Mouse (Mus musculus): ENCODE data around the gene Hist1h1c. TPM values are rescaled to one million over a fixed set of nuclear protein-coding genes. Genes with fewer than 3 reads are reported as not detected.
"Not testable (repeated sequence)": the region's sequence is repeated elsewhere in the genome, so short reads cannot be mapped to it uniquely, and the experiment has no call there.

Hist1h1c gene
- polyA plus RNA-seq, 1 experiment from 2014 or later = 30.8 TPM

- Histone ChIP-seq H3K4me1 (replicated peaks; ENCODE audit: control insufficient read depth, insufficient read depth, low read length) (peaks cover 18% of the 10 kb centered on the region), H3K9ac (ENCODE audit: low read length) (peak within 1 kb of the TSS; percentile 76), H3K4me2 (ENCODE audit: low read length) (peak within 1 kb of the TSS; percentile 57), H3K4me3 (ENCODE audit: low read depth, low read length) (peak within 1 kb of the TSS; percentile 40), H3K27ac (ENCODE audit: low read depth) (peak within 1 kb of the TSS; percentile 94)
- ATAC-seq (replicated peaks; ENCODE audit: low FRiP score, low TSS enrichment, low read depth) (peak; percentile 86), DNase-seq (ENCODE audit: low spot score) (peak; percentile 94)
- not testable (repeated sequence) for H3K27me3 ChIP-seq (replicated peaks; ENCODE audit: control insufficient read depth, insufficient read depth, low read length); H3K36me3 ChIP-seq (ENCODE audit: control insufficient read depth, insufficient read depth, low read length); H3K9me3 ChIP-seq (ENCODE audit: control insufficient read depth, low read length)
- under 1% methylated on average over 15 of the region's 47 CpGs for WGBS
Observed at GRCm38 (mm10) chr13:23752067-23752741, 13.6 kb downstream of the Hist1h1c start, which contains the start of gene Hist1h3b. Gene Hist1h3b (plus strand): TSS chr13:23752267.

GRCm38 (mm10) chr13:23752742-23753172, 14.1 kb downstream of the Hist1h1c start:
- Histone ChIP-seq H3K27ac (ENCODE audit: low read depth) (peak overlapping the region; percentile 90), H3K9me3 (ENCODE audit: control insufficient read depth, low read length) (no peaks in the 10 kb centered on the region), H3K4me3 (ENCODE audit: low read depth, low read length) (peak overlapping the region; percentile 37), H3K27me3 (replicated peaks; ENCODE audit: control insufficient read depth, insufficient read depth, low read length) (no peaks in the 10 kb centered on the region), H3K4me1 (replicated peaks; ENCODE audit: control insufficient read depth, insufficient read depth, low read length) (peaks cover 20% of the 10 kb centered on the region), H3K4me2 (ENCODE audit: low read length) (peak overlapping the region; percentile 57), H3K9ac (ENCODE audit: low read length) (peak overlapping the region; percentile 76), H3K36me3 (ENCODE audit: control insufficient read depth, insufficient read depth, low read length) (no peaks in the 10 kb centered on the region)
- ATAC-seq (replicated peaks; ENCODE audit: low FRiP score, low TSS enrichment, low read depth) = no peak
- 8% methylated on average over 6 of the region's 6 CpGs for WGBS
- no peak for DNase-seq (ENCODE audit: low spot score)

GRCm38 (mm10) chr13:23753314-23754078, 14.9 kb downstream of the Hist1h1c start:
- no peaks in the 10 kb centered on the region for H3K36me3 ChIP-seq (ENCODE audit: control insufficient read depth, insufficient read depth, low read length)
- H3K4me3 ChIP-seq (ENCODE audit: low read depth, low read length) = peak overlapping the region; percentile 37; the same call in 1 of the 2 replicates
- 53% methylated on average over 4 of the region's 4 CpGs for WGBS
- peaks cover 13% of the 10 kb centered on the region for H3K4me1 ChIP-seq (replicated peaks; ENCODE audit: control insufficient read depth, insufficient read depth, low read length)
- no peaks in the 10 kb centered on the region for H3K27me3 ChIP-seq (replicated peaks; ENCODE audit: control insufficient read depth, insufficient read depth, low read length)
- peak overlapping the region; percentile 76 for H3K9ac ChIP-seq (ENCODE audit: low read length)
- DNase-seq (ENCODE audit: low spot score) = peak; percentile 48
- no peak for ATAC-seq (replicated peaks; ENCODE audit: low FRiP score, low TSS enrichment, low read depth)
- no peaks in the 10 kb centered on the region for H3K9me3 ChIP-seq (ENCODE audit: control insufficient read depth, low read length)
- peak overlapping the region; percentile 57 for H3K4me2 ChIP-seq (ENCODE audit: low read length)
- H3K27ac ChIP-seq (ENCODE audit: low read depth) = peak overlapping the region; percentile 90

GRCm38 (mm10) chr13:23755000-23755399, 16.4 kb downstream of the Hist1h1c start:
- Histone ChIP-seq H3K9ac (ENCODE audit: low read length) (no peak overlapping the region), H3K9me3 (ENCODE audit: control insufficient read depth, low read length) (no peaks in the 10 kb centered on the region), H3K36me3 (ENCODE audit: control insufficient read depth, insufficient read depth, low read length) (no peaks in the 10 kb centered on the region), H3K4me2 (ENCODE audit: low read length) (no peak overlapping the region), H3K4me1 (replicated peaks; ENCODE audit: control insufficient read depth, insufficient read depth, low read length) (peaks cover 12% of the 10 kb centered on the region), H3K27me3 (replicated peaks; ENCODE audit: control insufficient read depth, insufficient read depth, low read length) (no peaks in the 10 kb centered on the region), H3K4me3 (ENCODE audit: low read depth, low read length) (no peak overlapping the region), H3K27ac (ENCODE audit: low read depth) (no peak overlapping the region)
- DNase-seq (ENCODE audit: low spot score) (peak; percentile 23), ATAC-seq (replicated peaks; ENCODE audit: low FRiP score, low TSS enrichment, low read depth) (no peak)

DNA sequence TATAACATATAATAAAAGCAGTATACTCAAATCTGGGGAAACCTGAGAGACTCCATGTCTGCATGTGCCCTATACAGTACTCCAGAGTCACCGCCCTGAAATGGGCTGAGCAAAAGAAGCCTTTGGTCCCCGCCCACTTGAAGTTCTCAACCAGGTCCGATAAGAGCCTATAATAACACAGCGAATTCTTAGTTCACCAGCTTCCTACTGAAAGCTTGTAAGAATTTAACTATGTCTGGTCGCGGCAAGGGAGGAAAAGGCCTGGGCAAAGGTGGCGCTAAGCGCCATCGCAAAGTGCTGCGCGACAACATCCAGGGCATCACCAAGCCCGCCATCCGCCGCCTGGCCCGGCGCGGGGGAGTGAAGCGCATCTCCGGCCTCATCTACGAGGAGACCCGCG, 18.2 kb downstream of the Hist1h1c start, which contains the start of gene Hist1h4b:
TSS of gene Hist1h4b (plus strand) at position 224 of the 400 bp plus-strand sequence.
- ATAC-seq (replicated peaks; ENCODE audit: low FRiP score, low TSS enrichment, low read depth) (peak; percentile 70), DNase-seq (ENCODE audit: low spot score) (peak; percentile 98)
- H3K9ac ChIP-seq (ENCODE audit: low read length) = peak within 1 kb of the TSS; percentile 49
- H3K4me2 ChIP-seq (ENCODE audit: low read length) = peak within 1 kb of the TSS; percentile 63
- WGBS = 0% methylated on average over 14 of the region's 22 CpGs
- peak within 1 kb of the TSS; percentile 85 for H3K27ac ChIP-seq (ENCODE audit: low read depth)
- H3K4me1 ChIP-seq (replicated peaks; ENCODE audit: control insufficient read depth, insufficient read depth, low read length) = peaks cover 9% of the 10 kb centered on the region
- no peaks in the 10 kb centered on the region for H3K36me3 ChIP-seq (ENCODE audit: control insufficient read depth, insufficient read depth, low read length)
- H3K9me3 ChIP-seq (ENCODE audit: control insufficient read depth, low read length) = no peaks in the 10 kb centered on the region
- H3K27me3 ChIP-seq (replicated peaks; ENCODE audit: control insufficient read depth, insufficient read depth, low read length) = no peaks in the 10 kb centered on the region
- peak within 1 kb of the TSS; percentile 39 for H3K4me3 ChIP-seq (ENCODE audit: low read depth, low read length)

DNA sequence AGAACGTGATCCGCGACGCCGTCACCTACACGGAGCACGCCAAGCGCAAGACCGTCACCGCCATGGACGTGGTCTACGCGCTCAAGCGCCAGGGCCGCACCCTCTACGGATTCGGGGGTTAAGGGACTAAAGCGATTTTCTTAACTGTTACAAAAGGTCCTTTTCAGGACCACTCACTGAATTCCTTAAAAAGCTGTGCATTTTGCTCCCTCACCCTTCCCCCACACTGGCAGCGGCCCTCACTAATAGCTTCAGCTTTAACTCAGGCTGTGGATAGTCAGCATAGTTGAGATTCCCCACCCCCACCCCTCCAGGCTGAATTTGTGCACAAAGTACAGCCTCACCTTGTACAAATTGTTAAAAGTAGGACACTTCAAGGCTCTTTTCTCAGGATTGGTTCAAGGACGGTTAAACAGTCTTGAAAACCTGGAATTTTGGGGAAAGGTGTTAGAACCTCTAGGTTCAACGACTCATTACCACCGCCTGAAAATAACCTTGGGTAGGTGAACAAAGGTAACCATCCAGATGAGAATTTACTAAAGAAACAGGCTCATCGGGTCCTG, 18.7 kb downstream of the Hist1h1c start:
- no peaks in the 10 kb centered on the region for H3K27me3 ChIP-seq (replicated peaks; ENCODE audit: control insufficient read depth, insufficient read depth, low read length)
- H3K4me3 ChIP-seq (ENCODE audit: low read depth, low read length) = peak overlapping the region; percentile 39
- peak overlapping the region; percentile 63 for H3K4me2 ChIP-seq (ENCODE audit: low read length)
- H3K36me3 ChIP-seq (ENCODE audit: control insufficient read depth, insufficient read depth, low read length) = no peaks in the 10 kb centered on the region
- under 1% methylated on average over 15 of the region's 23 CpGs for WGBS
- peak; percentile 84 for DNase-seq (ENCODE audit: low spot score)
- ATAC-seq (replicated peaks; ENCODE audit: low FRiP score, low TSS enrichment, low read depth) = peak; percentile 17
- peaks cover 9% of the 10 kb centered on the region for H3K4me1 ChIP-seq (replicated peaks; ENCODE audit: control insufficient read depth, insufficient read depth, low read length)
- H3K27ac ChIP-seq (ENCODE audit: low read depth) = peak overlapping the region; percentile 85
- peak overlapping the region; percentile 49 for H3K9ac ChIP-seq (ENCODE audit: low read length)
- no peaks in the 10 kb centered on the region for H3K9me3 ChIP-seq (ENCODE audit: control insufficient read depth, low read length)

DNA sequence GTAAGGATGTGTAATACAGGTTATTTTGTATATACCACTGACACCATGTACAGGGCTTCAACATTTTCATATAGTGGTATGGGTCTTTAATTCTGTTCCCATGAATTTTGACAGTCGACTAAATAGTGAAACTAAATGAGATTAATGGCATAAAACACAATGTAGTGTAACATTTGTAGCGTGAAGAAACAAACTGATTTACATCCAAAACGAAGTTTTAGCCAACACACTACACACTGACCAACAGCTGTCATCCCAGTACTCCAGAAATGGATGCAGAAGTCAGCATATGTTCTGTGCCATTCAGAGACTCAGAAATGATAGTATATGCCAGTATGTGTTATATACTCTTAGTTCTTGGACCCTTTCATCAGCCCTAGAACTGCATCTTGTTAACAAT, 19.3 kb downstream of the Hist1h1c start:
- no peak for DNase-seq (ENCODE audit: low spot score)
- no peaks in the 10 kb centered on the region for H3K9me3 ChIP-seq (ENCODE audit: control insufficient read depth, low read length)
- peaks cover 9% of the 10 kb centered on the region for H3K4me1 ChIP-seq (replicated peaks; ENCODE audit: control insufficient read depth, insufficient read depth, low read length)
- no peaks in the 10 kb centered on the region for H3K36me3 ChIP-seq (ENCODE audit: control insufficient read depth, insufficient read depth, low read length)
- H3K27ac ChIP-seq (ENCODE audit: low read depth) = peak overlapping the region; percentile 9; the same call in 1 of the 2 replicates
- H3K4me2 ChIP-seq (ENCODE audit: low read length) = peak overlapping the region; percentile 63
- H3K27me3 ChIP-seq (replicated peaks; ENCODE audit: control insufficient read depth, insufficient read depth, low read length) = no peaks in the 10 kb centered on the region
- H3K9ac ChIP-seq (ENCODE audit: low read length) = peak overlapping the region; percentile 49; the same call in 1 of the 2 replicates
- H3K4me3 ChIP-seq (ENCODE audit: low read depth, low read length) = no peak overlapping the region
- WGBS = 42% methylated on average over 3 of the region's 3 CpGs
- ATAC-seq (replicated peaks; ENCODE audit: low FRiP score, low TSS enrichment, low read depth) = no peak

GRCm38 (mm10) chr13:23759251-23759771, 20.7 kb downstream of the Hist1h1c start:
- H3K4me1 ChIP-seq (replicated peaks; ENCODE audit: control insufficient read depth, insufficient read depth, low read length) = peaks cover 15% of the 10 kb centered on the region
- no peak overlapping the region for H3K4me3 ChIP-seq (ENCODE audit: low read depth, low read length)
- H3K4me2 ChIP-seq (ENCODE audit: low read length) = peak overlapping the region; percentile 91; the same call in 1 of the 2 replicates
- H3K9me3 ChIP-seq (ENCODE audit: control insufficient read depth, low read length) = no peaks in the 10 kb centered on the region
- WGBS = 77% methylated on average over 3 of the region's 3 CpGs
- H3K36me3 ChIP-seq (ENCODE audit: control insufficient read depth, insufficient read depth, low read length) = no peaks in the 10 kb centered on the region
- no peak for ATAC-seq (replicated peaks; ENCODE audit: low FRiP score, low TSS enrichment, low read depth)
- DNase-seq (ENCODE audit: low spot score) = no peak
- H3K9ac ChIP-seq (ENCODE audit: low read length) = no peak overlapping the region
- no peaks in the 10 kb centered on the region for H3K27me3 ChIP-seq (replicated peaks; ENCODE audit: control insufficient read depth, insufficient read depth, low read length)
- H3K27ac ChIP-seq (ENCODE audit: low read depth) = no peak overlapping the region
